Mouse (Mus musculus) erythroblast, embryonic 14.5 days (primary cell): ENCODE measurements around the gene Eef1e1.

Source experiments
- GATA1 ChIP-seq: IDR thresholded peaks from 2 replicates; pipeline ENCODE4 v1.6.1; 2012; ENCODE audit warnings: low read length, inconsistent platforms, mixed read lengths
- TAL1 ChIP-seq: IDR thresholded peaks from 3 replicates; pipeline ENCODE4 v1.6.1; 2012; ENCODE audit warnings: low read length, inconsistent platforms, mixed read lengths

DNA sequence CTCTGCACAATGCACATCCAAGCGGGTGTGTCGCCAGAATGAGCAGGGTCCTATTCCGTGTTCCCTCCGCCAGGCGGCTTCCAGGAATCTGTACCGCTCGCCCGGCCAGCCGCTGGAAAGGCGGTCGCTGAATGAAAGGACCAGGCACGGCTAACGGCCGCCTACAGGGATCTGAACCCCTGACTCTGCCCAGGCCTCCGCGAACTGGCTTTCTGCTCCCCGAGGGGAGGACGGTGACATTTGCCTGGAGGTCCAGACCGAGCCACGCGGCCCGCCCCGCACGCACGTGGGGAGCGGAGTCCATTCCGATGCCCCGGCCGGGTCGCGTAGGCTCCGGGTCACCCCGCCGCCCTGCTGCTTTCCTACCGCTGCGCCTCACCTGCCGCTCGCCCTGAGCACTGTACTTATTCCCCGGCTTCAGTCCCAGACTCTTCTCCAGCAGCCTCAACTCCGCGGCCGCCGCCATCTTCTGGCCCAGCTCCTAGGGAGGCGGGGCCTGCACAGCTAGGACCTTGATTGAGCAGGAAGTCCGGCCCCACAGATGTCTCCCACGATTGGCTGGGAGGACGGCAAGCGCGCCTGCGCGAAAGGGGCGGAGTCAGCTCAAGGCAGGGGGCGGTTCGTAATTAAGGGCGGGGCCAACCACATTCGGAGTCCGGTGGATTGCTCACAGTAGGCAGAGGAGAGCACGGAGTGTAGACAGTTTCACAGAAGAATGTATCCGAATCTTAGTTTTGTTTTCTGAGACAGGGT lies at the start of gene Eef1e1:
- TF ChIP-seq GATA1, result no peak
- no peak for TF ChIP-seq TAL1
